Mouse (Mus musculus): ENCODE data around the gene Chp2. TPM values are rescaled to one million over a fixed set of nuclear protein-coding genes. Genes with fewer than 3 reads are reported as not detected.
A peak's percentile ranks its signal among the peaks of the same experiment; 100 is the strongest.
"Not testable (repeated sequence)": the region's sequence is repeated elsewhere in the genome, so short reads cannot be mapped to it uniquely, and the experiment has no call there.

Chp2 gene
- polyA plus RNA-seq, 1 experiment from 2014 or later: 1.4 TPM

DNA sequence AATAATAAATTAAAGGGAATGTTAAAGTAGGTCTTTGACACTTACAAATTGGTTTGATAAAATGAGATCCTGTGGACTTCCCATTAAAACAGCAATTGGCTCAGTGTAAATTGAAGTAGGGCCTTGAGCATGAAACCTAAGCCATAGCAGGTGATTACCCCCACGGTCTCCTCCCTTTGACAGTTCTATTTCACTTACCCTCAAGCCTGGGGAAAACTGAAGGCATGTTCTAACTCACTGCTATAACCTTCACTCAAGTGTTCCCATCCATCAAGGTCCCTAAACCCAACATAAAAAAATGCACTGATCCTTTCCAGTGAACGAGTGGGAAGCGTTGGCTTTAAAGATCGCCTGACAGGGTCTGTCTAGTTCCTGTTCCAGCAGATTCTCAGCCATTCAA lies 11.6 kb downstream of the Chp2 start:
- Histone ChIP-seq H3K27ac (no peak overlapping the region), H3K36me3 (replicated peaks; ENCODE audit: control insufficient read depth, insufficient read depth) (no peaks in the 10 kb centered on the region), H3K4me3 (replicated peaks; ENCODE audit: low read length) (no peak overlapping the region), H3K27me3 (ENCODE audit: control insufficient read depth, insufficient read depth, low read length) (no peaks in the 10 kb centered on the region), H3K4me2 (replicated peaks) (no peak overlapping the region), H3K9me3 (ENCODE audit: control insufficient read depth, low read length) (no peaks in the 10 kb centered on the region), H3K4me1 (replicated peaks; ENCODE audit: control insufficient read depth, insufficient read depth, low read length) (no peaks in the 10 kb centered on the region), H3K9ac (no peak overlapping the region)
- no peak for DNase-seq (ENCODE audit: low spot score)
- ATAC-seq (ENCODE audit: low FRiP score): no peak
- 82% methylated on average over 4 of the region's 4 CpGs for WGBS

DNA sequence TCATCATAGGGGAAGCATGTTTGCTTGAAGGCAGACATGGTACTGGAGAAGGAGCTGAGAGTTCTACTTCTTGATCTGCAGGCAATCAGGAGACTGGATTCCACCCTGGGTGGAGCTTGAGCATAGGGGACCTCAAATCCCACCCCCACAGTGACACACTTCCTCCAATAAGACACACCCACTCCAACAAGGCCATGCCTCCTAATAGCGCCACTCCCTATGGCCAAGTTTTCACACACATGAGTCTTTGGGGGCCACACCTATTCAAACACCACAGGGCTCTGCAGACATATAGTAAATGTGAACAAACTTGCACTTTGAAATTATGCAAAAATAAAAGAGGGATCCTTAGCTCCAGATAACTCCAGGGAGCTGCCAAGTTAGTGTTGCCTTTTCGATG lies 19.6 kb downstream of the Chp2 start:
- DNase-seq (ENCODE audit: low spot score) (no peak), ATAC-seq (ENCODE audit: low FRiP score) (no peak)
- Histone ChIP-seq H3K4me3 (replicated peaks; ENCODE audit: low read length) (no peak overlapping the region), H3K9ac (no peak overlapping the region), H3K27me3 (ENCODE audit: control insufficient read depth, insufficient read depth, low read length) (no peaks in the 10 kb centered on the region), H3K4me2 (replicated peaks) (no peak overlapping the region), H3K36me3 (replicated peaks; ENCODE audit: control insufficient read depth, insufficient read depth) (no peaks in the 10 kb centered on the region), H3K9me3 (ENCODE audit: control insufficient read depth, low read length) (no peaks in the 10 kb centered on the region), H3K27ac (no peak overlapping the region), H3K4me1 (replicated peaks; ENCODE audit: control insufficient read depth, insufficient read depth, low read length) (no peaks in the 10 kb centered on the region)
- 93% methylated on average over 2 of the region's 2 CpGs for WGBS

DNA sequence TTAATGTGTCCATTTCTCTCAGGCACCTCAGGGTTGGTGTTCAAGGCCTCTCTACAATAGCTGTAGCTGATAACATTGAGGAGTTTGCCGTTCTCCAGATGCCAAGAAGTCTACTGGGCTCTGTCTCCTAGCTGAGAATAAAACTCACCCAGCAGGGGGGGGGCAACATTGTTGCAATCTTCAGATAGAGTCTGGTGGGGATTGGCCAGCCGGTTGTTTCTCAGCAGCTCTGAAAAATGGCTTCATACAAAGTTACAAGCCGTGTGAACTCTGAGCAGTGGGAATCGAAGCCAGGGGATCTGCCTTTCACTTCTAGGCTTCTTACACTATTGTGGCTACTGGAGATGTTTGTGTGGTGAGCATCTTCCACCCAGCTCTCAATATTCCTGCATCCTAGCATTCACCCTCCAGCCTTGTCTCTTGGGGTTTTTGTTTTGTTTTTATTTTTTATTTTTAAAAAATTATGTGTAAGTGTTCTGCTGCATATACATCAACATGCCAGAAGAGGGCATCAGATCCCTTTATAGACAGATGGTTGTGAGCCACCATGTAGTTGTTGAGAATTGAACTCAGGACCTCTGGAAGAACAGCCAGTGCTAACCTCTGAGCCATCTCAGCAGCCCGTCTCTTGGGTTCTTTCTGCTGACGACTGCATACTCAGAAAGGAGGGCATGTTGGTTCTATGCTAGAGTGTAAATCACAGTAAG lies 21.3 kb downstream of the Chp2 start:
- no peaks in the 10 kb centered on the region for H3K9me3 ChIP-seq (ENCODE audit: control insufficient read depth, low read length)
- H3K9ac ChIP-seq: no peak overlapping the region
- H3K4me3 ChIP-seq (replicated peaks; ENCODE audit: low read length): no peak overlapping the region
- DNase-seq (ENCODE audit: low spot score): no peak
- no peak overlapping the region for H3K4me2 ChIP-seq (replicated peaks)
- no peaks in the 10 kb centered on the region for H3K27me3 ChIP-seq (ENCODE audit: control insufficient read depth, insufficient read depth, low read length)
- H3K27ac ChIP-seq: no peak overlapping the region
- ATAC-seq (ENCODE audit: low FRiP score): no peak
- H3K4me1 ChIP-seq (replicated peaks; ENCODE audit: control insufficient read depth, insufficient read depth, low read length): no peaks in the 10 kb centered on the region
- 80% methylated on average over 6 of the region's 6 CpGs for WGBS
- no peaks in the 10 kb centered on the region for H3K36me3 ChIP-seq (replicated peaks; ENCODE audit: control insufficient read depth, insufficient read depth)

DNA sequence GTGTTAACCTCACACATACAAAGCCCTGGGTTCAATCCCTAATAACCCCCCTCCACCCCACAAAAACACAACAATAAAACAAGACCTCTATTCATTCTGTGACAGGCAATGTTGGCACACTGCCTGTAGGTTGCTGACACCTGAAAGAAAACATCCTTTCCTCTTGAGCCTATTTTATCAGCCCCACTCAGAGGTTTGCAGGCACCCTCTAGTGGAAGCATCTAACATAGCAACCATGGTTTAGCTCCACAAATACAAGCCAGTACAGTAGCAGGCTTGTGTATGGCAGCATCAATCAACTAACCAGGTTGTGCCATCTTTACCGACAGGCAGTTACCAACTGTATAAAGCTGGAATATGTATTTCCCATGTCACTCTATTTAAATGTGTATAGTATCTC lies 23.0 kb downstream of the Chp2 start:
- ATAC-seq (ENCODE audit: low FRiP score) (no peak), DNase-seq (ENCODE audit: low spot score) (peak; percentile 67)
- Histone ChIP-seq H3K27ac (no peak overlapping the region), H3K27me3 (ENCODE audit: control insufficient read depth, insufficient read depth, low read length) (no peaks in the 10 kb centered on the region), H3K4me3 (replicated peaks; ENCODE audit: low read length) (no peak overlapping the region), H3K9ac (no peak overlapping the region), H3K9me3 (ENCODE audit: control insufficient read depth, low read length) (no peaks in the 10 kb centered on the region), H3K36me3 (replicated peaks; ENCODE audit: control insufficient read depth, insufficient read depth) (no peaks in the 10 kb centered on the region), H3K4me1 (replicated peaks; ENCODE audit: control insufficient read depth, insufficient read depth, low read length) (no peaks in the 10 kb centered on the region), H3K4me2 (replicated peaks) (no peak overlapping the region)
- 44% methylated on average over 1 of the region's 1 CpGs for WGBS

DNA sequence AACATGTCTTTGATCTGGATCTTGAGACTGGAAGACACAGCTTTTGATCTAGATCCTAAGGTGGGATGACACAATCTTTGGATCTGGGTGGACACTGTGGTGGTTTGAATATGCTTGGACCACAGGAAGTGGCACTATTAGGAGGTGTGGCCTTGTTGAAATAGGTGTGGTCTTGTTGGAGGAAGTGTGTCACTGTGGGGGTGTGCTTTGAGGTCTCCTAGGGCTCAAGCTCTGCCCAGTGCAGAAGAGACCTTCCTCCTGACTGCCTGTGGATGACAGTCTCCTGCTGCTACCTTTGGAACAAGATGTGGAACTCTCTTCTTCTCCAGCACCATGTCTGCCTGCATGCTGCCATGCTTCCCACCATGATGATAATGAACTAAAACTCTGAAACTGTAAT lies 23.4 kb downstream of the Chp2 start:
- H3K27ac ChIP-seq; H3K9ac ChIP-seq; H3K4me2 ChIP-seq (replicated peaks); DNase-seq (ENCODE audit: low spot score); H3K27me3 ChIP-seq (ENCODE audit: control insufficient read depth, insufficient read depth, low read length); H3K4me3 ChIP-seq (replicated peaks; ENCODE audit: low read length); ATAC-seq (ENCODE audit: low FRiP score); H3K36me3 ChIP-seq (replicated peaks; ENCODE audit: control insufficient read depth, insufficient read depth); H3K4me1 ChIP-seq (replicated peaks; ENCODE audit: control insufficient read depth, insufficient read depth, low read length); H3K9me3 ChIP-seq (ENCODE audit: control insufficient read depth, low read length): not testable (repeated sequence)

DNA sequence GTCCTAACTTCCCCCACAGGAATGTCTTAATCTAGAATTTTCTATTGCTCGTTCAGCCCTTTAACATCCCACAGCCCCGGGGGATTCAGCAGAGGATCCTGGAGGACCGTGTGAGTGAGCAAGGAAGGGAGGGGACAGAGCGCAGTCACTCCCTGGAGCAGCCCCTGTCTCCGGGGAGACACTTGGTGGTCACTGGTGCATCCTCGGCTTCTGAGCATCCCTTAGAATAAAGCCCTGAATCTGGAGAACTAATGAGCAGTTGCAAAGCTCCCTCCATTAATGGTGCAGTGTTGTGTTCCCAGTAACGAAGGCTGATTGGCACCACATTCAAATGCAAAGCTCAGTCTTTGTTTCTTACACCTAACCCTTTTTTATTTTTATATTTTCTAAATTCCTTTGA lies 24.9 kb downstream of the Chp2 start:
- H3K36me3 ChIP-seq (replicated peaks; ENCODE audit: control insufficient read depth, insufficient read depth): no peaks in the 10 kb centered on the region
- no peak for DNase-seq (ENCODE audit: low spot score)
- no peak overlapping the region for H3K4me3 ChIP-seq (replicated peaks; ENCODE audit: low read length)
- WGBS: 27% methylated on average over 7 of the region's 7 CpGs
- H3K9ac ChIP-seq: no peak overlapping the region
- H3K4me2 ChIP-seq (replicated peaks): no peak overlapping the region
- no peaks in the 10 kb centered on the region for H3K27me3 ChIP-seq (ENCODE audit: control insufficient read depth, insufficient read depth, low read length)
- H3K4me1 ChIP-seq (replicated peaks; ENCODE audit: control insufficient read depth, insufficient read depth, low read length): no peaks in the 10 kb centered on the region
- peak; percentile 57; the same call in 1 of the 2 replicates for ATAC-seq (ENCODE audit: low FRiP score)
- 0 out of 2 replicates have a peak overlapping the region, but pooled peaks have one; percentile 4 for H3K27ac ChIP-seq
- no peaks in the 10 kb centered on the region for H3K9me3 ChIP-seq (ENCODE audit: control insufficient read depth, low read length)

DNA sequence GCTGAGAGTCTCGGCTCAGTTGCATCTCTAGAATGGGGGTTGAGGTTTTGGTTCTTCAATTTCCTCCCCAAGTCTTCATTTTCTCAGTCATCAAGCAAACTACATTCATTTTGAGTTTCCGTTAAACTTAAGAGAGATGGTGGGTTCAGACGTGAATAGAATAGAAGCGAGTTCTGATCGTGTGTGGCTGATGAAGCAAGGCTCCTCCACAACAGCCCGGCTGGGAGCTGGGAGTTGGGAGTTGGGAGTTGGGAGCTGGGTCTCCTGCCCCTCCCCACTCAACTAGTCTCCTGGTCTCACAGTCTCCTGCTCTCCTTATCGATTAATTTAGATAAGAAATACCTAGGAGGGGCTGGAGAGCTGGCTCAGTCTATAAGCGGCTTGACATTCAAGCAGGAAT lies 25.3 kb downstream of the Chp2 start:
- Histone ChIP-seq H3K9me3 (ENCODE audit: control insufficient read depth, low read length) (no peaks in the 10 kb centered on the region), H3K4me1 (replicated peaks; ENCODE audit: control insufficient read depth, insufficient read depth, low read length) (no peaks in the 10 kb centered on the region), H3K27ac (peak overlapping the region; percentile 4; the same call in 1 of the 2 replicates), H3K4me2 (replicated peaks) (no peak overlapping the region), H3K4me3 (replicated peaks; ENCODE audit: low read length) (no peak overlapping the region), H3K36me3 (replicated peaks; ENCODE audit: control insufficient read depth, insufficient read depth) (no peaks in the 10 kb centered on the region), H3K9ac (no peak overlapping the region), H3K27me3 (ENCODE audit: control insufficient read depth, insufficient read depth, low read length) (no peaks in the 10 kb centered on the region)
- DNase-seq (ENCODE audit: low spot score) (no peak), ATAC-seq (ENCODE audit: low FRiP score) (no peak)
- WGBS: 60% methylated on average over 8 of the region's 8 CpGs

DNA sequence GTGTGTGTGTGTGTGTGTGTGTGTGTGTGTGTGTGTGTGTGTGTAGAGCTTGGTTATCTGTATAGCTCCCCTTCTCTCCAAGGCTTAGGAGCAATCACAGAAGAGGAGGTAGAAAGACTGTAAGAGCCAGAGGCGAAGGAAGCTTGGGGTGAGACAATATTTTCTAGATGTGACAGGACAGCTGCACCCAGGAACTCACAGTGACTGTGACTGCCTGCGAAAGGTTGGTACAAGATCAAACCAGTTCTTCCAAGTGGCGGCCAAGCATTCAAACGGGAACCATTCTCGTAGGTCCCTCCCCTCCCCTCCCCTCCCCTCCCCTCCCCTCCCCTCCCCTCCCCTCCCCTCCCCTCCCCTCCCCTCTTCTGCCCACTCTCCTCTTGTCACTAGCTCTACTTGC lies 26.7 kb downstream of the Chp2 start:
- Histone ChIP-seq H3K36me3 (replicated peaks; ENCODE audit: control insufficient read depth, insufficient read depth) (no peaks in the 10 kb centered on the region), H3K4me3 (replicated peaks; ENCODE audit: low read length) (no peak overlapping the region), H3K4me1 (replicated peaks; ENCODE audit: control insufficient read depth, insufficient read depth, low read length) (no peaks in the 10 kb centered on the region), H3K9ac (no peak overlapping the region), H3K9me3 (ENCODE audit: control insufficient read depth, low read length) (no peaks in the 10 kb centered on the region), H3K27me3 (ENCODE audit: control insufficient read depth, insufficient read depth, low read length) (no peaks in the 10 kb centered on the region), H3K4me2 (replicated peaks) (no peak overlapping the region), H3K27ac (no peak overlapping the region)
- no peak for DNase-seq (ENCODE audit: low spot score)
- no peak for ATAC-seq (ENCODE audit: low FRiP score)
- 95% methylated on average over 2 of the region's 5 CpGs for WGBS

DNA sequence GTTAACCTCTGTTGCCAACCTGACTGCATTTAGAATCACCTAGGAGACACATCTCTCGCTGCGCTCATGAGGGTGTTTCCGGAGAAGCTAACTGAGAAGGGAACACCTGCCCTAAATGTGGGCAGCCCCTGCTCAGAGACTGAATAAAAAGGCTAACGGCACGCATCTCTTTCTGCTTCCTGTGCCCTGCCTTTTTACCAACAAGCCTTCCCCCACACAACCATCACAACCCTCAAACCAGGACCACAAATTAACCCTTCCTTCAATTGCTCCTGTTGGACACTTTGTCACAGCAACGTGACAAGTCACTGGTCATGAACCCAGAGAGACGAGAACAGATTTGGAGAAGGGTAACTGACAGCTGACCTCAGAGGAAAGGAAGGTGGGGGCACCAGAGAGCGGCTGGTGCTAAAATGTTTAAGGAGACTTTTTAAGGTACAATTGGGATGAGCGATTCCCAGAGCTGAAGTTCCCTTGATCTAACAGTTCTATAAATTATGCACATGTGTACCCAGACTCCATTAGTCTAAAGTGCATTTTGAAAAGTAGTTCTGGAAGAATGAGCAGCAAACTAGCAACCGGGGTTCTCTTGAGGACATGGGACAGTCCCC lies 28.1 kb downstream of the Chp2 start:
- Histone ChIP-seq H3K4me1 (replicated peaks; ENCODE audit: control insufficient read depth, insufficient read depth, low read length) (no peaks in the 10 kb centered on the region), H3K9me3 (ENCODE audit: control insufficient read depth, low read length) (no peaks in the 10 kb centered on the region), H3K4me2 (replicated peaks) (no peak overlapping the region), H3K27me3 (ENCODE audit: control insufficient read depth, insufficient read depth, low read length) (no peaks in the 10 kb centered on the region), H3K4me3 (replicated peaks; ENCODE audit: low read length) (no peak overlapping the region), H3K27ac (no peak overlapping the region), H3K9ac (no peak overlapping the region), H3K36me3 (replicated peaks; ENCODE audit: control insufficient read depth, insufficient read depth) (no peaks in the 10 kb centered on the region)
- ATAC-seq (ENCODE audit: low FRiP score) (no peak), DNase-seq (ENCODE audit: low spot score) (no peak)
- 82% methylated on average over 10 of the region's 10 CpGs for WGBS

All from hindbrain, embryonic 14.5 days (tissue).